Mouse (Mus musculus) heart, embryonic 10.5 days (tissue): ENCODE measurements at regions not wholly inside any gene's neighbourhood (a gene's known extent, or its start where the extent isn't known, plus 50 kb on each side); places are given as distances from the start of the nearest gene placed in this dataset.

Source experiments
- DNase-seq: peaks from one replicate; pipeline ENCODE4 v3.0.0-alpha.2; 2017; ENCODE audit warnings: low spot score
- H3K27ac ChIP-seq: fragments of 300-500 bp; sonication (generic); 2 replicates; pipeline ENCODE4 v1.5.1; 2016; ENCODE audit warnings: mild to moderate bottlenecking
- H3K27me3 ChIP-seq: fragments of 300-500 bp; sonication (generic); 2 replicates; pipeline ENCODE4 v1.6.1; 2016; ENCODE audit warnings: mild to moderate bottlenecking; ENCODE audit not compliant: poor library complexity, insufficient read depth, severe bottlenecking
- H3K36me3 ChIP-seq: fragments of 300-500 bp; sonication (generic); 2 replicates; pipeline ENCODE4 v1.6.1; 2016; ENCODE audit warnings: mild to moderate bottlenecking, moderate library complexity
- H3K4me1 ChIP-seq: fragments of 300-500 bp; sonication (generic); 2 replicates; pipeline ENCODE4 v1.6.1; 2016; ENCODE audit warnings: mild to moderate bottlenecking
- H3K4me3 ChIP-seq: fragments of 300-500 bp; sonication (generic); 2 replicates; pipeline ENCODE4 v1.5.1; 2016; ENCODE audit warnings: mild to moderate bottlenecking, moderate library complexity
- H3K9me3 ChIP-seq: fragments of 300-500 bp; sonication (generic); 2 replicates; pipeline ENCODE4 v1.6.1; 2016; ENCODE audit warnings: mild to moderate bottlenecking, moderate library complexity
- WGBS: fragments of 180-500 bp; shearing (Covaris S2); methylation state at CpG from one replicate; pipeline ENCODE4 v1.1.7; 2016; 5-methylcytosine and 5-hydroxymethylcytosine counted together

DNA sequence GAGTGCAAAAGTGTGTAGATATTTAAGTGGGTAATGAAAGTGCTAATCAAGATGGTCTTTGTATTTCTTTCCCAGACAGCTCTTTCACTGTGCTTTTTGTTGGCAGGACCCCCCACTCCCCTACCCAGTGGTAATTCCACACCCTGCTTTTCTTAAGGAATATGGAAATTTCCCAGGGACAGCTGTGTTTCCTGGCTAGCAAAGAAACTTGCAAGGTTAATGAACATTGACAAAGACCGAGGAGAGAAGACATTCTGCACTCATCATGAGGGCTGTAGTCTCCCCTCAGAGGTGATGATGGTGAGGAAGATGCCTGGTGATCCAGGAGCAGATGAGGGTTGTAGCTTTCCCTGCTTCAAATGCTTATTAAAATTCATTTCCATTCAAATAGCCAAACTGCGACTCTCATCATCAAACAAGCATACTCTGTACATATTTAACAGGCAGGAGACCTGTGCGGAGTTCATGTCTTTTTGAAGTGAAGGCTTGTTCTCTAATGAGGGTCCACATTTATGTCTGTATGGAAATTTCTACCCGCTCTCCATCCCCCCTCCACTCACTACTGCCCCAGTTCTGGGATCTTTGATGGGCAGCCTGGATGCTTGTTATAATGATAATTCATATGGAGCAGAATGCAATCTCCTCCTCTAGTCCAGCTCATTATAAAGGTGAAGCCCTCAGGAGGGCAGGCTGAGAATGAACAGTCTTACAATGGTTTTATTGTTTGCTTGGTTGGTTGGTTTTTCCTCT, 364.1 kb upstream of the Camk1g start:
- WGBS, result 64% methylated on average over 4 of the region's 4 CpGs
- H3K4me1 ChIP-seq, result peaks cover 4% of the 10 kb centered on the region; the same call in 1 of the 2 replicates
- no peaks in the 10 kb centered on the region for H3K9me3 ChIP-seq
- no peak overlapping the region for H3K4me3 ChIP-seq
- H3K36me3 ChIP-seq, result no peaks in the 10 kb centered on the region
- no peak for DNase-seq
- H3K27ac ChIP-seq, result no peak overlapping the region
- 0 out of 2 replicates have a peak, but pooled peaks cover 6% of the 10 kb centered on the region for H3K27me3 ChIP-seq

DNA sequence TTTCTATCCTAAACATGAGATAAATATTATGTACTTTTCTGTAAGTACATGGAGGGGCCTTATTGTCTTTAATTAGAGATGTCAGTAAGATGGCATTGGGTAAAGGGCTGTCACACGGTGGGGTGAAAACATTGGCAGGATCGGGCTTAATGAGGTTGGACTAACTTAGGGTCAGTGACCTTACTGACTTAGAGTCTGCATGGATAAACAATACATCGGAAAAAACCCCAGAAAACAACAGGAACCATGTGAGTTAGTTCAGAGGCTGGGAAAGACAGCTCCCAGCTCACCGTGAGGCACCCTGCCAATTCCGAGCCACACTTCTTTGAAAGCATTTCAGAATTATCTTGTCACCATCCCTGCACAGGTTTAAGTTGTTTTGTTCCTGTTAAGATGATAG, 363.3 kb upstream of the Camk1g start:
- Histone ChIP-seq H3K27me3 (0 out of 2 replicates have a peak, but pooled peaks cover 6% of the 10 kb centered on the region), H3K9me3 (no peaks in the 10 kb centered on the region), H3K36me3 (no peaks in the 10 kb centered on the region), H3K4me1 (peaks cover 4% of the 10 kb centered on the region; the same call in 1 of the 2 replicates), H3K4me3 (no peak overlapping the region), H3K27ac (no peak overlapping the region)
- DNase-seq, result no peak
- WGBS, result 20% methylated on average over 5 of the region's 5 CpGs

DNA sequence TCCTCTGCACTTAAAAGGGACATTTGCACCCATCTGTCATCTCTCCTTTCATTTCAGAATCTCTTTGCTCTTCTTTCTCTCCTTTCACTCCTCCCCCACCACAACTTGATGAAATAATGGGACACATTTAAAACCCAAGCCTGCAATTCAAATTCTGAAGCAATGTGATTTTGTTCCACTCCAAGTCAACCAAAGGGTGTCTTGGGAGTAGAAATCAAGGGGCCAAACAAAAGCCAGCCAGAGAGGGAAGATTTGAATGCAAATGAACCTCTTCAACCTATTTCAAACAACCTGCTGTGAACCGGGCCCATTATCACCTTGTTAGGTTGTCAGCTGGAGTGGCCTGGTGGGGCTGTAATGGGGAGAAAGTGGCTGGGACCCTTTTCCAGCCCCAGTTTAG, 362.0 kb upstream of the Camk1g start:
- 3% methylated on average over 1 of the region's 1 CpGs for WGBS
- H3K9me3 ChIP-seq, result no peaks in the 10 kb centered on the region
- no peak for DNase-seq
- H3K27ac ChIP-seq, result no peak overlapping the region
- H3K4me1 ChIP-seq, result peaks cover 4% of the 10 kb centered on the region; the same call in 1 of the 2 replicates
- no peaks in the 10 kb centered on the region for H3K36me3 ChIP-seq
- H3K27me3 ChIP-seq, result 0 out of 2 replicates have a peak, but pooled peaks cover 6% of the 10 kb centered on the region
- no peak overlapping the region for H3K4me3 ChIP-seq

DNA sequence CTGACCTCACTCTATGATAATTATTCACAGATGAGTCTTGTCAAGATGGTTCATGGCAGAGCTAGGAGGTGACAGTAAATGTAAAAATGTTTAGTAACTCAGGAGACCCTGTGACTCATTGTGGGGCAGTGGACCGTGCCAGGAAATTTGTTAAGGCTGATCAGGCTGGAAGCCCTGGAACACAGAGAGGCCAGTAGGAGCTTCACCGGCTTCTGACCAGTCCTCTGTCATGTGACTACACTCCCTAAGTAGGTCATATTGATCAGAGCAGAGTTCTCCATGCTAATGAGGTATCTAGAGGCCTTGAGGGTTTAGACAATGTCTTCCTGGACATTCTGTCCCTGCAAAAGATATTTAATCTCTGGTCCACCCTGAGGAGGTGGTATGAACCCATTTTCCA, 351.8 kb upstream of the Camk1g start:
- H3K9me3 ChIP-seq, result no peaks in the 10 kb centered on the region
- H3K36me3 ChIP-seq, result no peaks in the 10 kb centered on the region
- H3K27me3 ChIP-seq, result no peaks in the 10 kb centered on the region
- no peak overlapping the region for H3K4me3 ChIP-seq
- H3K4me1 ChIP-seq, result no peaks in the 10 kb centered on the region
- no peak for DNase-seq
- no peak overlapping the region for H3K27ac ChIP-seq
- WGBS, result 84% methylated on average over 2 of the region's 2 CpGs

GRCm38 (mm10) chr1:193720420-193720851, 350.3 kb upstream of the Camk1g start:
- H3K4me3 ChIP-seq, result no peak overlapping the region
- no peaks in the 10 kb centered on the region for H3K9me3 ChIP-seq
- no peaks in the 10 kb centered on the region for H3K36me3 ChIP-seq
- H3K4me1 ChIP-seq, result no peaks in the 10 kb centered on the region
- H3K27me3 ChIP-seq, result no peaks in the 10 kb centered on the region
- DNase-seq, result no peak
- WGBS, result 69% methylated on average over 8 of the region's 8 CpGs
- no peak overlapping the region for H3K27ac ChIP-seq

DNA sequence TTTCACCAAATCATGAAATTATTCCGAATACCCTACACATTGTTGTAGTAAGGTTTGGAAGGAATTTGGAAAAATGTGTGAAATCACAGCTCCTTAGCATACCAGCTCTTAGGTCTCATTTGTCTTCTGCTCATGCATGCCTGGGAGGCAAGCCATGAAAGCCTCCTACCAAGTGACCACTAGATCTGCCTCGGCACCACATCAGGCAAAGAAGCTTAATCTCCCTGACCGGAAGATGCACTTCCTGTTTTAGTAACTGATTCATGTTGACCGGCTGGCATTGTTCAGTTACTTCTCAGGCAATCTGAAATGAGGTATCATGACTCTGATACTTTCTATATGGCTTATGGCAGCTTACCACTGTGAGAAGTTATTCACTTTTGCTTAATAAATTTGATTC, 345.2 kb upstream of the Camk1g start:
- Histone ChIP-seq H3K4me1 (no peaks in the 10 kb centered on the region), H3K36me3 (no peaks in the 10 kb centered on the region), H3K27me3 (no peaks in the 10 kb centered on the region), H3K4me3 (no peak overlapping the region), H3K27ac (no peak overlapping the region), H3K9me3 (no peaks in the 10 kb centered on the region)
- no peak for DNase-seq
- 50% methylated on average over 4 of the region's 4 CpGs for WGBS

GRCm38 (mm10) chr1:193714631-193715030, 344.5 kb upstream of the Camk1g start:
- Histone ChIP-seq H3K9me3 (no peaks in the 10 kb centered on the region), H3K4me1 (no peaks in the 10 kb centered on the region), H3K27ac (no peak overlapping the region), H3K4me3 (no peak overlapping the region), H3K27me3 (no peaks in the 10 kb centered on the region), H3K36me3 (no peaks in the 10 kb centered on the region)
- 72% methylated on average over 2 of the region's 2 CpGs for WGBS
- no peak for DNase-seq

- H3K4me1 ChIP-seq, result peaks cover 14% of the 10 kb centered on the region; the same call in 1 of the 2 replicates
- no peak for DNase-seq
- no peak overlapping the region for H3K27ac ChIP-seq
- no peak overlapping the region for H3K4me3 ChIP-seq
- 62% methylated on average over 2 of the region's 2 CpGs for WGBS
- H3K36me3 ChIP-seq, result no peaks in the 10 kb centered on the region
- H3K9me3 ChIP-seq, result no peaks in the 10 kb centered on the region
- H3K27me3 ChIP-seq, result peaks cover 24% of the 10 kb centered on the region; the same call in 1 of the 2 replicates
Observed at GRCm38 (mm10) chr1:193705205-193705604, 335.1 kb upstream of the Camk1g start.

- Histone ChIP-seq H3K4me3 (no peak overlapping the region), H3K9me3 (no peaks in the 10 kb centered on the region)
- 36% methylated on average over 15 of the region's 15 CpGs for WGBS
Observed at GRCm38 (mm10) chr1:193702707-193703419, 332.8 kb upstream of the Camk1g start.

GRCm38 (mm10) chr1:193700217-193700616, 330.1 kb upstream of the Camk1g start:
- H3K27me3 ChIP-seq, result peaks cover 18% of the 10 kb centered on the region; the same call in 1 of the 2 replicates
- 80% methylated on average over 3 of the region's 3 CpGs for WGBS
- DNase-seq, result no peak
- H3K36me3 ChIP-seq, result no peaks in the 10 kb centered on the region
- no peaks in the 10 kb centered on the region for H3K9me3 ChIP-seq
- H3K4me1 ChIP-seq, result peaks cover 14% of the 10 kb centered on the region; the same call in 1 of the 2 replicates
- H3K4me3 ChIP-seq, result no peak overlapping the region
- H3K27ac ChIP-seq, result no peak overlapping the region

More at GRCm38 (mm10) chr1:193702707-193703419, 332.8 kb upstream of the Camk1g start:
- DNase-seq, result no peak
- Histone ChIP-seq H3K4me1 (peaks cover 14% of the 10 kb centered on the region; the same call in 1 of the 2 replicates), H3K27ac (no peak overlapping the region), H3K36me3 (no peaks in the 10 kb centered on the region), H3K27me3 (peaks cover 24% of the 10 kb centered on the region; the same call in 1 of the 2 replicates)

DNA sequence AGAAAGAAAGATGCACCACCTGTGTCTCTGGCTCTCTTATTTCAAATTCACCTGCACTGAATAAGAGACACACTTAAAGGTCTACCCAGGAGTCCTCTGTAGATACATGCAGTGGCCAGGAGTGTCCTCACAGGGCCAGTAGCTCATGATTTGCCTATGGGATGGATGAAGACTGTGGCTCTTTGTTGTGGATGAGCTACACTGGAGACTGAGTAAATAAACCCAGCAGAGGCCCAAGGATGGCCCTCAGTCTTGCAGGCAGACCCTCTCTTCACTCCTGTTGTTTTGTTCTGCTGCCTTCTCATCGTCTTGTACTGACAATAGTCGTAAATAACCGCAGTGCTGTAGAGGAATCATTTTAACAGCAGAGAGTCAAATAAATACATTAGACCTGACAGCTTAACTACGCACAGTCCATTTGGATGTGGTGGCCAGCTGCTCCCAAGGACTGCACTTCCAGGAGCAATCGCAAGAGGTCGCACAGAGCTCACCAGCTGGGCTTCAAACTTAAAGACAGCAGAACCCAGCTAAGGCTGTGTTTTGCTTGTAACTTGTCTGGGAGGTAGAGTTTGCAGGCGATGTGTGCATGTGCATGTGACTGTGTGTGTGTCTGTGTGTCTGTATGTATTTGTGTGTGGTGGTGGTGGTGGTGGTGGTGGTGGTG, 328.6 kb upstream of the Camk1g start:
- no peak for DNase-seq
- Histone ChIP-seq H3K27me3 (peaks cover 18% of the 10 kb centered on the region; the same call in 1 of the 2 replicates), H3K27ac (no peak overlapping the region), H3K4me1 (peaks cover 14% of the 10 kb centered on the region; the same call in 1 of the 2 replicates), H3K4me3 (no peak overlapping the region), H3K36me3 (no peaks in the 10 kb centered on the region), H3K9me3 (no peaks in the 10 kb centered on the region)
- WGBS, result 19% methylated on average over 7 of the region's 7 CpGs

DNA sequence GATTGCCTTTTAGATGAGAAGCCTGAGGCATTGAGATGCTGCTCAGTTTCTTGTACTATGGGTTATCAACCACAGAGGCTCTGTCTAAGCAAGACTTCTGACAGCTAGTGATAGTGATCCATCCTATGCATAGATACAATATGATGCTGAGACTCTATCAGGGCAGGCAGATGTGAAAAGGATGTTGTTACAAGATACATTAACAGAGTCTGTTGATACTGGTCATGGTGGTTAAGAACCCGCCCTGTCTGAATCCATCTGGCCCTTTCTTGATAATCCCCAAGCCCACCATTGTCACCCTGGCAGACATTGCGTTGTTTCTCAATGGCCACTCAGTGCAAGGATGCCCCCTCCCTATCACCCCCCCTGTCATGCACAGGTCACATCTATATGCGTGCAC, 327.8 kb upstream of the Camk1g start:
- no peak for DNase-seq
- 70% methylated on average over 3 of the region's 3 CpGs for WGBS
- H3K36me3 ChIP-seq, result no peaks in the 10 kb centered on the region
- H3K27me3 ChIP-seq, result peaks cover 18% of the 10 kb centered on the region; the same call in 1 of the 2 replicates
- no peak overlapping the region for H3K27ac ChIP-seq
- no peaks in the 10 kb centered on the region for H3K9me3 ChIP-seq
- no peak overlapping the region for H3K4me3 ChIP-seq
- peaks cover 12% of the 10 kb centered on the region; the same call in 1 of the 2 replicates for H3K4me1 ChIP-seq
